Mouse (Mus musculus) intestine, embryonic 15.5 days (tissue): ENCODE results near the gene Ccdc144b. TPM values are rescaled to one million over a fixed set of nuclear protein-coding genes. Genes with fewer than 3 reads are reported as not detected.

Source experiments
- ATAC-seq: fragments of 200-750 bp; cut with Nextera tagmentation; 2 replicates; pipeline ENCODE4 v1.8.0; 2017; ENCODE audit warnings: moderate TSS enrichment, moderate library complexity
- H3K27ac ChIP-seq: fragments of 300-500 bp; sonication (generic); 2 replicates; pipeline ENCODE4 v1.5.1; 2015; ENCODE audit warnings: mild to moderate bottlenecking, inconsistent platforms
- H3K27me3 ChIP-seq: fragments of 300-500 bp; sonication (generic); replicated peaks from 2 replicates; pipeline ENCODE4 v1.6.1; 2015; ENCODE audit warnings: inconsistent platforms
- H3K36me3 ChIP-seq: fragments of 300-500 bp; sonication (generic); 2 replicates; pipeline ENCODE4 v1.6.1; 2015; ENCODE audit warnings: inconsistent platforms
- H3K4me1 ChIP-seq: fragments of 300-500 bp; sonication (generic); replicated peaks from 2 replicates; pipeline ENCODE4 v1.6.1; 2015; ENCODE audit warnings: inconsistent platforms
- H3K4me2 ChIP-seq: fragments of 300-500 bp; sonication (generic); replicated peaks from 2 replicates; pipeline ENCODE4 v1.6.1; 2015; ENCODE audit warnings: mild to moderate bottlenecking, inconsistent platforms
- H3K4me3 ChIP-seq: fragments of 300-500 bp; sonication (generic); replicated peaks from 2 replicates; pipeline ENCODE4 v1.5.1; 2015; ENCODE audit warnings: inconsistent platforms
- H3K9ac ChIP-seq: fragments of 300-500 bp; sonication (generic); 2 replicates; pipeline ENCODE4 v1.6.1; 2015; ENCODE audit warnings: inconsistent platforms
- H3K9me3 ChIP-seq: fragments of 300-500 bp; sonication (generic); 2 replicates; pipeline ENCODE4 v1.6.1; 2016; ENCODE audit warnings: inconsistent platforms
- WGBS: fragments of 180-500 bp; shearing (Covaris S2); methylation state at CpG from one replicate; pipeline ENCODE4 v1.1.7; 2015; 5-methylcytosine and 5-hydroxymethylcytosine counted together
- polyA plus RNA-seq: library from polyadenylated mRNA; unstranded; fragments of >200 nt; fragmentation: Nextera tagmentation; extraction: Ambion mirVana; gene quantifications from 2 replicates; pipeline ENCODE4 v1.2.1, GENCODE M21; 2015

Gene Ccdc144b
- polyA plus RNA-seq, 1 experiment from 2014 or later: not detected

DNA sequence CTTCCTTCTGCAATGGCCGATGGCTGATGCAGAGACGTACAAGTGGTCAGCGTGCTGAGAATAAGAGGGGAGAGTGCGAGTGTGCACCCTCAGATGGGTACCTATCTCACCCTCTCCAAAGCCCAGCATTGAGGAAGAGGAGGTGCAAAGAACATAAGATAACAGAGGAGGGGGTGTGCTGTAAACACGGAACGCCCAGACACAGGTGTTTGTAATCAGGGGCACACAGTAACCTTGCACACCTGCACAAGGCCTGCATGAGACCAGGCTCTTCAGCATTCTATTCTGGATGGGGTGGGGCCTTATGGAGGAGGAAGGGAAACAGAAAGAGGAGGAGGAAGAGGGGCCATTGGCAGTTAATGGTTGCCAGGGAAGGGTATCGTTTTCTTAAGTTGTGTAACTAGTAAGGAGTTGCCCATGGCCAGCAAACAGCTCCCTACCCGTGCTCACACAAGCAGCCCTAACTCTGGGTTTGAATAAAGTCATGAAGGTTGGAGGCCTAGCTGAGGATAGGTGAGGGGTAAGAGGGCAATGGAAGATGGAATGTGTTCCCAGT lies 85.9 kb downstream of the Ccdc144b start:
- Histone ChIP-seq H3K4me1 (no peaks in the 10 kb centered on the region), H3K9me3 (no peaks in the 10 kb centered on the region), H3K36me3 (peaks cover 5% of the 10 kb centered on the region; the same call in 1 of the 2 replicates), H3K27ac (no peak overlapping the region), H3K4me3 (no peak overlapping the region), H3K4me2 (no peak overlapping the region), H3K27me3 (no peaks in the 10 kb centered on the region), H3K9ac (no peak overlapping the region)
- WGBS: 86% methylated on average over 8 of the region's 8 CpGs
- no peak for ATAC-seq

DNA sequence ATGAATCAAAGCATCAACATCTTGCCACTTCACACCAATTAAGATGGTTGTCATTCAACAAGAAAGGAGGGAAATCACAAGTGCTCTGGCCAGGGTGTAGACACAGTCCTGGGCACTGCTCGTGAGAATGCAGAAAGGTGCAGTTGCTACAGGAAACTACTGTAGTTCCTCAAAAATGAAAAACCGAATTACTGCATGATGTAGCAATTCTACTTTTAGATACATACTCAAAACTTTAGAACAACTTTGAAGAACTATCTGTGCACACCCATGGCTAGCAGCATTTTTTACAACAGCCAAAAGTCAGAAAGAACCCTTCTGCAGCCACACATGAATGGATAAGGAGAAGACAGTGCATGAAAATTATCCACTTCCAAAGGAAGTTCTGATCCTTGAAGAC lies 86.9 kb downstream of the Ccdc144b start:
- no peak overlapping the region for H3K4me2 ChIP-seq
- no peak overlapping the region for H3K4me3 ChIP-seq
- ATAC-seq: no peak
- H3K9me3 ChIP-seq: no peaks in the 10 kb centered on the region
- 79% methylated on average over 2 of the region's 2 CpGs for WGBS
- no peaks in the 10 kb centered on the region; the same call in 1 of the 2 replicates for H3K36me3 ChIP-seq
- no peak overlapping the region for H3K27ac ChIP-seq
- H3K27me3 ChIP-seq: no peaks in the 10 kb centered on the region
- no peak overlapping the region for H3K9ac ChIP-seq
- no peaks in the 10 kb centered on the region for H3K4me1 ChIP-seq

DNA sequence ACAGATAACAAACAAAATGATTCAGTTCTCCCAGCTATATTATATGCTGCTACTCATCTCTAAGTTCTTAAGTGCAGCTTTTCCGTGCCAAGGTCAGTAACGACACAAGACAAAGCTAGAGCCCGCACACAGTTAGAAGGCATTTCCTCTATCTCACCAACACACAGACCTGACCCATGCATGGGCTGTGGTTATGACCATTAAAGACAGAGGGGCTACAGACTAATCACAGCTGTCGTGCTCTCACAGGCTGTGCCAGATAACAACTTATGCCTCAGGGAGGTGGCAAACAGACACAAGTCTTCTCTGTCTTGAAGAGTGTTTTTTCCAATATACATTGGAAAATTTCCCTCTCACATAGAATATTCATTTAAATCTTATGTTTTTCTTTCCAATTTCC lies 88.4 kb downstream of the Ccdc144b start:
- H3K27me3 ChIP-seq: no peaks in the 10 kb centered on the region
- H3K4me1 ChIP-seq: no peaks in the 10 kb centered on the region
- no peak for ATAC-seq
- H3K9ac ChIP-seq: no peak overlapping the region
- no peak overlapping the region for H3K4me2 ChIP-seq
- 81% methylated on average over 4 of the region's 4 CpGs for WGBS
- no peak overlapping the region for H3K4me3 ChIP-seq
- H3K9me3 ChIP-seq: no peaks in the 10 kb centered on the region
- H3K27ac ChIP-seq: no peak overlapping the region
- no peaks in the 10 kb centered on the region; the same call in 1 of the 2 replicates for H3K36me3 ChIP-seq

DNA sequence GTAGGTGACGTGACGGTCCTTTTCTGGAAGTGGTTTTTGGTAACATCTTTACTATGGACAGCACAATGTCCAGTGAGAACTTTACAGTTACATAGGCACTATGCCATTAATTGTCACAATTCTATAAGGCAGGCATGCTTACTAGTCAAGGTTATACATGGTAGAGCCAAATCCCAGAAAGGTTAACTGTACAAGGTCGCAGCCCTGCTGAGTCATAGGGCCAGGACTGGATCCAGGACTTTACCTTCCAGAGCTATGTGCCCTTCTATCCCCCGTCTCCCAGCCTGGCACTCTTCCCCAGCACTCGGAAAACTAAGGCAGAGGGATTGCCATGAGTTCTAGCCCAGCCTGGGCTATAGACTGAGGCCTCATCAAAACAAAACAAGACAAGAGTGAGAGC lies 89.4 kb downstream of the Ccdc144b start:
- no peak for ATAC-seq
- Histone ChIP-seq H3K9me3 (no peaks in the 10 kb centered on the region), H3K4me1 (no peaks in the 10 kb centered on the region), H3K4me3 (no peak overlapping the region), H3K27me3 (no peaks in the 10 kb centered on the region), H3K36me3 (no peaks in the 10 kb centered on the region; the same call in 1 of the 2 replicates), H3K9ac (no peak overlapping the region), H3K4me2 (no peak overlapping the region), H3K27ac (no peak overlapping the region)
- 94% methylated on average over 5 of the region's 5 CpGs for WGBS

DNA sequence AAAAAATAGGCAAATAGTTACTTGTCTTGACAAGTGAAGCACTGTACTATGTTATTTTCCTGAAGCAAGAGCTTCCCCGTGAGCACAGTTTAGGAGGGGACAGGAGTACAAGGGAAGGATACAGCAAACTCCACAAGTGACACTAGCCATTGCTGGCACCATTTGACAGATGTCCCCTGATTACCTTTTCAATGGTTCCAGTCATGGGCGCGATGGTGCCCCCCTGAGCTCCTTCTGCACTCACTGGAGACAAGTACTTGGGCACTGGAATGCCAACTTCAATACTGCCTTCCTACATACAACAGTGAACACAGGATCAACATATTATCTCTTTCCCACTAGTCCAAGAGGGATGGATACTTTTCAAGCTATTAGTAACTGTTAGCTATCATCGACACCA lies 89.9 kb downstream of the Ccdc144b start:
- WGBS: 93% methylated on average over 4 of the region's 4 CpGs
- Histone ChIP-seq H3K4me1 (no peaks in the 10 kb centered on the region), H3K27ac (no peak overlapping the region), H3K9ac (no peak overlapping the region), H3K4me3 (no peak overlapping the region), H3K9me3 (no peaks in the 10 kb centered on the region), H3K27me3 (no peaks in the 10 kb centered on the region), H3K36me3 (no peaks in the 10 kb centered on the region; the same call in 1 of the 2 replicates), H3K4me2 (no peak overlapping the region)
- no peak for ATAC-seq

DNA sequence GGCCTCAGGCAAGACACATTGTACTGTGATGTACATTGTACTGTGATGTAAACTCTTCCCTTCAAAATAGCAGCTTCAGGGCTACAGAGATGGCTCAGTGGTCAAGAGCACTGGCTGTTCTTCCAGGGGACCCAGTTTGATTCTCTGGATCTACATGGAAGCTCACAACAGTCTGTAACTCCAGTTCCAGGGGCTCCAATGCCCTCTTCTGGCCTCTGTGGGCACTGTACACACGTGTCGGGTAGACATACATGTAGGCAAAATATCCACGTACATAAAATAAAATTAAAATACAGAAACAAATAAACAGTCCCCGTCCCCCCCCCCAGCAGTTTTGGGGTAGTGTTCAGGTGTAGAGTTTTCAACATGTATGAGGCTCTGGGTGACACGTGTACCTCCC lies 90.4 kb downstream of the Ccdc144b start:
- H3K36me3 ChIP-seq: no peaks in the 10 kb centered on the region; the same call in 1 of the 2 replicates
- no peak overlapping the region for H3K4me2 ChIP-seq
- no peak overlapping the region for H3K27ac ChIP-seq
- no peak overlapping the region for H3K9ac ChIP-seq
- no peak for ATAC-seq
- no peaks in the 10 kb centered on the region for H3K4me1 ChIP-seq
- H3K4me3 ChIP-seq: no peak overlapping the region
- WGBS: 89% methylated on average over 5 of the region's 5 CpGs
- H3K9me3 ChIP-seq: no peaks in the 10 kb centered on the region
- no peaks in the 10 kb centered on the region for H3K27me3 ChIP-seq

Other genes with a start within 250 kb of the Ccdc144b start
- 83.6 and 105 TPM in 2 replicates for gene Dcun1d1, start 116.1 kb downstream of the Ccdc144b start, polyA plus RNA-seq
- 32.1 and 35.7 TPM in 2 replicates for gene Mccc1, start 52.9 kb downstream of the Ccdc144b start, polyA plus RNA-seq
- 78.9 and 84.9 TPM in 2 replicates for gene Acad9, start 12.4 kb upstream of the Ccdc144b start, polyA plus RNA-seq
- 5.2 and 5.6 TPM in 2 replicates for gene D3Ertd254e, start 97.5 kb upstream of the Ccdc144b start, polyA plus RNA-seq
- 0.13 TPM in 1 of 2 replicates, not detected in the other for gene Qrfpr, start 168.8 kb upstream of the Ccdc144b start, polyA plus RNA-seq